ENCODE assay signal across 23 mouse cellular contexts in genomic region chr10:62840687-62841086, GRCm38 (mm10). TPM values are rescaled to one million over a fixed set of nuclear protein-coding genes. Genes with fewer than 3 reads are reported as not detected.
DNase-seq lines count a peak whose midpoint lies in the region; ATAC-seq and TF ChIP-seq lines count a peak whose summit lies in the region.
"Had no signal": no experiment of that assay in that cellular context is flagged by ENCODE, and none has a peak within 500 bp of the region (broad histone marks: within the 10 kb centered on the region; RNA-seq: fewer than 3 reads in every experiment).

No protein-coding gene starts in this region.

- 81% methylated on average over 7 of the region's 7 CpGs for WGBS in stomach, postnatal 0 days

- DNase-seq in CD4-positive helper T cell, adult 2 months (ENCODE audit: low read depth, low spot score) = peak; percentile 16
- DNase-seq in T-cell, adult 2 months (ENCODE audit: low spot score) = peak; percentile 73
- DNase-seq in heart, postnatal 14 days = no peak
- no peak for DNase-seq in cerebellum, adult 18-20 months
- DNase-seq in stomach, postnatal 0 days (ENCODE audit: low spot score) = no peak
- DNase-seq: adrenal gland, adult 2 months; adrenal gland, postnatal 10 days; adrenal gland, postnatal 25 days; B cell, adult 2 months; cerebellum, adult 11 months; cerebellum, adult 2 months; cerebellum, adult 9-10 months; cerebellum, postnatal 10 days; cerebellum, postnatal 25 days; forebrain, postnatal 0 days had no signal

- H3K36me3 ChIP-seq in stomach, postnatal 0 days (ENCODE audit: control insufficient read depth, insufficient read depth, low read length) = no peaks in the 10 kb centered on the region; the same call in 1 of the 2 replicates
- H3K36me3 ChIP-seq: G1E had no signal

- 0 out of 2 replicates have a peak, but pooled peaks have one; percentile 16 for ATAC-seq in neutrophil, adult 5-6 weeks (ENCODE audit: extremely low read depth, insufficient number of reproducible peaks, low FRiP score, poor library complexity, severe bottlenecking)
- no peak for ATAC-seq in stomach, postnatal 0 days (ENCODE audit: low FRiP score, low TSS enrichment)
- ATAC-seq: forebrain, embryonic 13.5 days; forebrain, embryonic 15.5 days; forebrain, postnatal 0 days; Patski had no signal

- no peak for TF ChIP-seq EP300 in stomach, postnatal 0 days (optimal IDR thresholded peaks at IDR 0.05)

- H3K4me3 ChIP-seq in stomach, postnatal 0 days (ENCODE audit: low read depth, low read length) = no peak overlapping the region
- H3K4me3 ChIP-seq: embryonic facial prominence, embryonic 10.5 days; embryonic facial prominence, embryonic 12.5 days; forebrain, embryonic 13.5 days; forebrain, embryonic 15.5 days had no signal

- H3K27me3 ChIP-seq in stomach, postnatal 0 days (ENCODE audit: control insufficient read depth, insufficient read depth, low read length) = no peaks in the 10 kb centered on the region
- H3K27me3 ChIP-seq: CH12.LX; embryonic facial prominence, embryonic 12.5 days; forebrain, embryonic 13.5 days; forebrain, embryonic 15.5 days; Patski had no signal

- no peak for TF ChIP-seq CTCF in stomach, postnatal 0 days (IDR thresholded peaks at IDR 0.05; ENCODE audit: low read depth)

- H3K9ac ChIP-seq in stomach, postnatal 0 days (ENCODE audit: low read length) = no peak overlapping the region
- H3K9ac ChIP-seq: embryonic facial prominence, embryonic 12.5 days; forebrain, embryonic 13.5 days; forebrain, embryonic 15.5 days; forebrain, postnatal 0 days had no signal

- intact Hi-C loops in heart, postnatal 14 days (cut with DNase I) = no loop called here

- H3K4me2 ChIP-seq in stomach, postnatal 0 days (replicated peaks; ENCODE audit: low read depth) = no peak overlapping the region
- H3K4me2 ChIP-seq: embryonic facial prominence, embryonic 12.5 days; forebrain, embryonic 13.5 days; forebrain, embryonic 15.5 days had no signal

- no peak overlapping the region for H3K27ac ChIP-seq in stomach, postnatal 0 days (replicated peaks)
- H3K27ac ChIP-seq: embryonic facial prominence, embryonic 10.5 days; embryonic facial prominence, embryonic 12.5 days; forebrain, embryonic 13.5 days; forebrain, embryonic 15.5 days had no signal

- H3K9me3 ChIP-seq in stomach, postnatal 0 days (ENCODE audit: control insufficient read depth, low read length) = no peaks in the 10 kb centered on the region
- H3K9me3 ChIP-seq: embryonic facial prominence, embryonic 10.5 days; embryonic facial prominence, embryonic 12.5 days; forebrain, embryonic 13.5 days; forebrain, embryonic 15.5 days; G1E had no signal

- peaks cover 3% of the 10 kb centered on the region; the same call in 1 of the 2 replicates for H3K4me1 ChIP-seq in stomach, postnatal 0 days (replicated peaks; ENCODE audit: control insufficient read depth, insufficient read depth)
- H3K4me1 ChIP-seq: forebrain, embryonic 13.5 days had no signal

RNA-seq across cellular contexts. Expression of gene Ccar1, which starts 48.6 kb away (rescaled TPM):
- total RNA-seq in neutrophil, adult 5-6 weeks (2017) = 148 and 164 TPM in 2 replicates
- total RNA-seq in heart, postnatal 14 days (2021) = 10 to 100 TPM; 56.3 to 58.7 TPM
- polyA plus RNA-seq in stomach, postnatal 0 days (2015; fragmentation: Nextera tagmentation; extraction: Ambion mirVana) = 42.0 and 43.0 TPM in 2 replicates

Comparison
In these comparisons a context has a peak if more than half of its experiments do, and no peak if none do; other contexts are left out.
1. DNase-seq: peak in CD4-positive helper T cell, adult 2 months (single experiment) and T-cell, adult 2 months (single experiment); none in heart, postnatal 14 days (0 of 2), cerebellum, adult 18-20 months (0 of 2) and stomach, postnatal 0 days (single experiment).